Mouse (Mus musculus) MEL (cell line): ENCODE data around the gene Rprd1b. TPM values are rescaled to one million over a fixed set of nuclear protein-coding genes. Genes with fewer than 3 reads are reported as not detected.

ENCODE experiments used
- DNase-seq: peaks from one replicate; pipeline ENCODE4 v3.0.0; 2011; ENCODE audit warnings: low read depth, low spot score
- H3K27ac ChIP-seq: 2 replicates; pipeline ENCODE4 v1.5.1; 2012; ENCODE audit warnings: low read depth, mild to moderate bottlenecking, control low read depth, low read length, moderate library complexity; ENCODE audit not compliant: control insufficient read depth
- H3K27me3 ChIP-seq, 2 experiments: fragments of 150-350 bp in 1 of 2; sonication (generic) in 1 of 2; 2 replicates each; pipeline ENCODE4 v1.6.1; 2012; ENCODE audit warnings: low read length in 2 of 2, mild to moderate bottlenecking in 2 of 2, improper control_type of control experiment in 1 of 2, moderate library complexity in 1 of 2; ENCODE audit not compliant: insufficient read depth in 2 of 2, control insufficient read depth in 1 of 2
- H3K36me3 ChIP-seq, 2 experiments: 2 replicates each; pipeline ENCODE4 v1.6.1; 2012 to 2014; ENCODE audit warnings: low read length in 2 of 2, improper control_type of control experiment in 1 of 2, inconsistent platforms in 1 of 2, mild to moderate bottlenecking in 1 of 2; ENCODE audit not compliant: insufficient read depth in 2 of 2, control insufficient read depth in 1 of 2
- H3K4me1 ChIP-seq, 2 experiments: fragments of 150-350 bp in 1 of 2; sonication (generic) in 1 of 2; 2 replicates each; pipeline ENCODE4 v1.6.1; 2012; ENCODE audit warnings: low read length in 2 of 2, improper control_type of control experiment in 1 of 2, mild to moderate bottlenecking in 1 of 2; ENCODE audit not compliant: insufficient read depth in 2 of 2, control insufficient read depth in 1 of 2
- H3K4me3 ChIP-seq, 2 experiments: fragments of 150-350 bp in 1 of 2; sonication (generic) in 1 of 2; 2 replicates each; pipeline ENCODE4 v1.5.1; 2012; ENCODE audit warnings: low read depth in 2 of 2, low read length in 2 of 2, mild to moderate bottlenecking in 2 of 2, moderate library complexity in 2 of 2, control low read depth in 1 of 2, improper control_type of control experiment in 1 of 2; ENCODE audit not compliant: control insufficient read depth in 1 of 2, insufficient read depth in 1 of 2
- H3K79me2 ChIP-seq: 2 replicates; pipeline ENCODE4 v1.6.1; 2012; ENCODE audit warnings: mild to moderate bottlenecking, low read length, moderate library complexity; ENCODE audit not compliant: control insufficient read depth, poor library complexity, insufficient read depth
- H3K9ac ChIP-seq: 2 replicates; pipeline ENCODE4 v1.6.1; 2012; ENCODE audit warnings: low read depth, mild to moderate bottlenecking, control low read depth, low read length, moderate library complexity; ENCODE audit not compliant: control insufficient read depth, poor library complexity, severe bottlenecking
- H3K9me3 ChIP-seq: fragments of 150-350 bp; sonication (generic); replicated peaks from 2 replicates; pipeline ENCODE4 v1.6.1; 2012; ENCODE audit warnings: mild to moderate bottlenecking, low read length, improper control_type of control experiment, moderate library complexity; ENCODE audit not compliant: insufficient read depth
- BHLHE40 ChIP-seq: IDR thresholded peaks from 2 replicates; pipeline ENCODE4 v1.6.1; 2012; ENCODE audit warnings: low read depth, mild to moderate bottlenecking, inconsistent platforms, low read length, improper control_type of control experiment, borderline replicate concordance
- CHD2 ChIP-seq: IDR thresholded peaks from 2 replicates; pipeline ENCODE4 v1.6.1; 2011; ENCODE audit warnings: low read length, improper control_type of control experiment
- CTCF ChIP-seq, 3 experiments: IDR thresholded peaks in 2 of 3; conservative IDR thresholded peaks in 1 of 3; 2 replicates each; pipeline ENCODE4 v1.5.1; 2011 to 2012; ENCODE audit warnings: low read length in 3 of 3, low read depth in 2 of 3, mild to moderate bottlenecking in 2 of 3, improper control_type of control experiment in 1 of 3, inconsistent platforms in 1 of 3, mixed read lengths in 1 of 3, moderate library complexity in 1 of 3; ENCODE audit not compliant: control insufficient read depth in 1 of 3, insufficient read depth in 1 of 3, poor library complexity in 1 of 3, severe bottlenecking in 1 of 3
- E2F4 ChIP-seq: IDR thresholded peaks from 2 replicates; pipeline ENCODE4 v1.6.1; 2011; ENCODE audit warnings: low read depth, low read length, improper control_type of control experiment, borderline replicate concordance
- ELF1 ChIP-seq: IDR thresholded peaks from 2 replicates; pipeline ENCODE4 v1.6.1; 2014; ENCODE audit warnings: low read depth, mild to moderate bottlenecking, inconsistent platforms, low read length, improper control_type of control experiment, moderate library complexity
- GATA1 ChIP-seq: IDR thresholded peaks from 2 replicates; pipeline ENCODE4 v1.6.1; 2011; ENCODE audit warnings: low read depth, low read length, improper control_type of control experiment
- JUND ChIP-seq: IDR thresholded peaks from 2 replicates; pipeline ENCODE4 v1.6.1; 2011; ENCODE audit warnings: low read depth, mild to moderate bottlenecking, improper control_type of control experiment, low read length
- MAX ChIP-seq: IDR thresholded peaks from 2 replicates; pipeline ENCODE4 v1.6.1; 2011; ENCODE audit warnings: low read length, improper control_type of control experiment
- MAZ ChIP-seq: IDR thresholded peaks from 2 replicates; pipeline ENCODE4 v1.6.1; 2012; ENCODE audit warnings: low read depth, mild to moderate bottlenecking, inconsistent platforms, low read length, improper control_type of control experiment
- MEF2A ChIP-seq: IDR thresholded peaks from 2 replicates; pipeline ENCODE4 v1.6.1; 2014; ENCODE audit warnings: low read depth, mild to moderate bottlenecking, inconsistent platforms, low read length, improper control_type of control experiment; ENCODE audit not compliant: poor library complexity, insufficient replicate concordance, severe bottlenecking; ENCODE audit errors: extremely low read depth
- MXI1 ChIP-seq: IDR thresholded peaks from 2 replicates; pipeline ENCODE4 v1.6.1; 2011; ENCODE audit warnings: mild to moderate bottlenecking, low read depth, low read length, improper control_type of control experiment
- MYB ChIP-seq: IDR thresholded peaks from 2 replicates; pipeline ENCODE4 v1.6.1; 2011; ENCODE audit warnings: mild to moderate bottlenecking, low read depth, low read length, improper control_type of control experiment
- NELFE ChIP-seq: IDR thresholded peaks from 2 replicates; pipeline ENCODE4 v1.6.1; 2011; ENCODE audit warnings: low read depth, low read length, improper control_type of control experiment
- NRF1 ChIP-seq: IDR thresholded peaks from 2 replicates; pipeline ENCODE4 v1.6.1; 2014; ENCODE audit warnings: low read depth, mild to moderate bottlenecking, inconsistent platforms, low read length, improper control_type of control experiment, moderate library complexity; ENCODE audit not compliant: poor library complexity, insufficient read depth, severe bottlenecking
- POLR2AphosphoS5 ChIP-seq: IDR thresholded peaks from 2 replicates; pipeline ENCODE4 v1.6.1; 2012; ENCODE audit warnings: low read depth, borderline replicate concordance, mild to moderate bottlenecking, inconsistent platforms, low read length, moderate library complexity, mixed read lengths
- RAD21 ChIP-seq: IDR thresholded peaks from 2 replicates; pipeline ENCODE4 v1.6.1; 2011; ENCODE audit warnings: mild to moderate bottlenecking, low read depth, low read length, improper control_type of control experiment
- SMC3 ChIP-seq: IDR thresholded peaks from 2 replicates; pipeline ENCODE4 v1.6.1; 2011; ENCODE audit warnings: low read depth, low read length, improper control_type of control experiment
- UBTF ChIP-seq: IDR thresholded peaks from 2 replicates; pipeline ENCODE4 v1.6.1; 2012; ENCODE audit warnings: low read depth, mild to moderate bottlenecking, inconsistent platforms, low read length, improper control_type of control experiment, moderate library complexity, borderline replicate concordance; ENCODE audit not compliant: insufficient read depth
- USF1 ChIP-seq: IDR thresholded peaks from 2 replicates; pipeline ENCODE4 v1.6.1; 2014; ENCODE audit warnings: low read depth, mild to moderate bottlenecking, inconsistent platforms, low read length, improper control_type of control experiment, moderate library complexity
- USF2 ChIP-seq, 2 experiments: IDR thresholded peaks; 2 replicates each; pipeline ENCODE4 v1.6.1; 2011 to 2012; ENCODE audit warnings: improper control_type of control experiment in 2 of 2, low read length in 2 of 2, borderline replicate concordance in 1 of 2, inconsistent platforms in 1 of 2, low read depth in 1 of 2, mild to moderate bottlenecking in 1 of 2; ENCODE audit not compliant: insufficient read depth in 1 of 2
- ZKSCAN1 ChIP-seq: IDR thresholded peaks from 2 replicates; pipeline ENCODE4 v1.6.1; 2012; ENCODE audit warnings: low read depth, mild to moderate bottlenecking, inconsistent platforms, low read length, improper control_type of control experiment, moderate library complexity
- ZMIZ1 ChIP-seq: IDR thresholded peaks from 2 replicates; pipeline ENCODE4 v1.6.1; 2012; ENCODE audit warnings: low read depth, mild to moderate bottlenecking, inconsistent platforms, low read length, improper control_type of control experiment, moderate library complexity
- polyA plus RNA-seq, 2 experiments: library from polyadenylated mRNA; stranded (reverse) in 1 of 2; unstranded in 1 of 2; fragments of >175 nt in 1 of 2; fragments of >200 nt in 1 of 2; gene quantifications; 2 replicates each; pipeline versions ENCODE4 v1.2.1 to v1.2.4; 2012; ENCODE audit warnings: low replicate concordance in 2 of 2, low read depth in 1 of 2; ENCODE audit not compliant: insufficient read length in 2 of 2, insufficient read depth in 1 of 2, missing spikeins in 1 of 2
- total RNA-seq: library from RNA; depleted of rRNA; stranded (reverse); fragments of 300-350 nt; gene quantifications from 2 replicates; pipeline ENCODE4 v1.2.3, GENCODE M21; 2012

Gene Rprd1b
- total and polyA plus RNA-seq, 3 experiments: 14.2 to 35.1 TPM; not detected in 1

GRCm38 (mm10) chr2:158028354-158028863 lies at the start of gene Rprd1b, which contains the start of gene Tti1 (continued):
- TF ChIP-seq ZMIZ1 (no peak), BHLHE40 (no peak), CHD2 (peak; percentile 87)
- TF ChIP-seq, all 39 proteins: peak for 17

GRCm38 (mm10) chr2:157979241-157979640 lies 49.1 kb upstream of the Rprd1b start:
- Histone ChIP-seq H3K79me2 (no peaks in the 10 kb centered on the region), H3K4me1 (no peaks in the 10 kb centered on the region), H3K9ac (no peak overlapping the region), H3K4me3 (no peak overlapping the region), H3K9me3 (no peaks in the 10 kb centered on the region), H3K27ac (no peak overlapping the region), H3K36me3 (no peaks in the 10 kb centered on the region; a peak in 1 of 4 replicates), H3K27me3 (no peaks in the 10 kb centered on the region; a peak in 1 of 4 replicates)
- DNase-seq: no peak
- TF ChIP-seq MAZ (no peak), JUND (no peak), SMC3 (no peak), GATA1 (no peak), BHLHE40 (no peak), NELFE (no peak), UBTF (no peak), CTCF (IDR thresholded peaks at IDR 0.05 in 2 of 3, conservative IDR thresholded peaks at IDR 0.05 in 1 of 3; ENCODE audit: control insufficient read depth in 1 of 3, insufficient read depth in 1 of 3, low read depth in 2 of 3, low read length in 3 of 3, poor library complexity in 1 of 3, severe bottlenecking in 1 of 3) (no peak), E2F4 (no peak), MXI1 (no peak), NRF1 (no peak), USF1 (no peak), MAX (no peak), USF2 (IDR thresholded peaks at IDR 0.05; ENCODE audit: borderline replicate concordance in 1 of 2, insufficient read depth in 1 of 2, low read depth in 1 of 2, low read length in 2 of 2) (no peak)

- no peak for TF ChIP-seq JUND
- no peak for TF ChIP-seq MEF2A
- no peak for TF ChIP-seq USF1
- TF ChIP-seq RAD21: no peak
- no peak for TF ChIP-seq POLR2AphosphoS5
- no peak for TF ChIP-seq MYB
- TF ChIP-seq ELF1: no peak
- TF ChIP-seq ZKSCAN1: no peak
- TF ChIP-seq, all 39 proteins: peak for 0
- H3K4me3 ChIP-seq: no peak overlapping the region
- DNase-seq: no peak
- no peak overlapping the region for H3K27ac ChIP-seq
- H3K4me1 ChIP-seq: no peaks in the 10 kb centered on the region
- no peaks in the 10 kb centered on the region; a peak in 1 of 4 replicates for H3K36me3 ChIP-seq
- no peaks in the 10 kb centered on the region for H3K27me3 ChIP-seq
- no peak overlapping the region for H3K9ac ChIP-seq
- no peaks in the 10 kb centered on the region for H3K79me2 ChIP-seq
- H3K9me3 ChIP-seq: no peaks in the 10 kb centered on the region
Observed at GRCm38 (mm10) chr2:157982727-157983126, 45.6 kb upstream of the Rprd1b start.
